Mouse (Mus musculus) ovary, postnatal 36 days (tissue): ENCODE measurements around the gene Slk.
A peak's percentile ranks its signal among the peaks of the same experiment; 100 is the strongest.
"Not testable (repeated sequence)": the region's sequence is repeated elsewhere in the genome, so short reads cannot be mapped to it uniquely, and the experiment has no call there.

Experiments
- DNase-seq: peaks from one replicate; pipeline ENCODE4 v3.0.0; 2022; ENCODE audit warnings: low spot score, mixed read lengths

Gene Slk

GRCm38 (mm10) chr19:47571981-47572380, 7.5 kb upstream of the Slk start:
- not testable (repeated sequence) for DNase-seq

DNA sequence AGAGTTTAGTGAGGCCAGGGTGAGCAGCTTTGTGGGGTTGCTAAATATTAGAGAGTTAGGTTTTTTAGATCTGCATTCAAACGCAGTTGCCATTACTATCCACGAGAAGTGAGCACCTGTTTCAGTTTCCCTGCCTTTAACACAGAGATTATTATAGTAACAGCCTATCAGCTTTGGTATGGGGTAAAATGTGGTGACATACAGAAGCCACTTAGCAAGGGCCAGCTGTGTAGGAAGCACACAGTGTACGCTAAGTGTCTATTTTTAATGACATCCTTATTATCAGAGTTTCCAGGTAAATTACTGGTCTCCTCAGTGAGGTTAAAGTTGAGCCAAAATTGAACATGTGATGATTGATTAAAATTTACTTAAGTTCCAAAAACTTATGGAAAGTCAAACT, 5.8 kb upstream of the Slk start:
- DNase-seq: no peak

GRCm38 (mm10) chr19:47578581-47579224, 775 bp upstream of the Slk start:
- no peak for DNase-seq

GRCm38 (mm10) chr19:47579788-47580631, 532 bp downstream of the Slk start:
- DNase-seq: peak; percentile 33

- no peak for DNase-seq
Measured at GRCm38 (mm10) chr19:47585772-47586171, 6.3 kb downstream of the Slk start.

DNA sequence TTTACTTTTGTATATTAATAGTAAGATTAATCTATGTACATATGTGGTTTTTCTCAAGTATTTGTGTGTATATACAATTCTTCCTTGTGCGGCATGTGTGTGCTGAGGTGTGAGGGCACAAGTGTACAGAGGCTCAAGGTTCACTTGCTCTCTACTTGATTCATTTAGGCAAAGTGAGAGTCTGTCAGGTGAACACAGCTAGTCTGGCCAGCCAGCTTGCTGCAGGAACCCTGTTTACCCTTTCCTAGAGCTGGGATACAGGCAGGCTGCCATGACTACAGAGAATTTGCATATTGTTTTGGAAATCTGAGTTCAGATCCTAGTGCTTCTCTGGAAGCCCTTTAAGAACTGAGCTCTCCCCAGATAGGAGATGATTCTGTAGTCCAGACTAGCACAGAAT, 7.5 kb downstream of the Slk start:
- no peak for DNase-seq

GRCm38 (mm10) chr19:47608513-47608912, 29.0 kb downstream of the Slk start:
- no peak for DNase-seq

GRCm38 (mm10) chr19:47613442-47613841, 34.0 kb downstream of the Slk start:
- no peak for DNase-seq

DNA sequence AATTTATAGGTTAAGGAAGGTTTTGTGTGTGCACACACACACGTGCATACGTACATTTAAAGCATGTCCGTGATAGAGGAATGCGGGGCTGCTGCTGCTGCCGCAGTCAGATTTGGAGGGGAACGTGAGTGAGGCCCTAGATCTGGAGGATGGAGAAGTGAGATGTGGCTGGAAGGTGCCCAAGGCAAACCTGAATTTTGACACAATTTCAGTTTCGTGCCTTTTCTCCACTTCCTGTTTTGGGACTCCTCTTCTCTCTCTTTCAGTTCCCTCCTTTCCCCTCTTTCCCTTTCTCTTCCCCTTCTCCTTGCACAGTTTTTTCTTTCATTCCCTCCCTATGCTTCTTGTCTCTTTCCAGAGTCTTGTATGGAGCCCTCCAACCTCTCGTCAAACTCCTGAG, 42.0 kb downstream of the Slk start:
- no peak for DNase-seq

- no peak for DNase-seq
Measured at GRCm38 (mm10) chr19:47624940-47625711, 45.6 kb downstream of the Slk start.

DNA sequence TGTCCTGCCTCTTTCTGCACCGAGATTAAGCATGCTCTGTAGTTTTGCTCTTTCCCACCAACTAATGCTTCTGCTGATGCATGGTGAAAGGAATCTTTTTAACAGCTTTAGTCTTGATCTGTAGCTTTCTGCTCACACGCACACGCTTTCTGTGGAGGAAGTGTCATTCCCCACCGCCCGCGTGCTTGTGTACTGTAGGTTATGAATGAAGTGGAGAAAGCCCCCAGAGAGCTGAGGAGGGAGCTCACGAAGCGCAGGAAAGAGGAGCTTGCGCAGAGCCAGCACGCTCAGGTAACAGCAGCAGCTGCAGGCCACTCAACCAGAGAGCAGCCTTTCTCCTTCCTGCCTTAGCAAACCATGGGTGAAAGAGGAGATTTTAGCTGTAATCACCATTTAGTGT, 48.0 kb downstream of the Slk start:
- DNase-seq: no peak

DNA sequence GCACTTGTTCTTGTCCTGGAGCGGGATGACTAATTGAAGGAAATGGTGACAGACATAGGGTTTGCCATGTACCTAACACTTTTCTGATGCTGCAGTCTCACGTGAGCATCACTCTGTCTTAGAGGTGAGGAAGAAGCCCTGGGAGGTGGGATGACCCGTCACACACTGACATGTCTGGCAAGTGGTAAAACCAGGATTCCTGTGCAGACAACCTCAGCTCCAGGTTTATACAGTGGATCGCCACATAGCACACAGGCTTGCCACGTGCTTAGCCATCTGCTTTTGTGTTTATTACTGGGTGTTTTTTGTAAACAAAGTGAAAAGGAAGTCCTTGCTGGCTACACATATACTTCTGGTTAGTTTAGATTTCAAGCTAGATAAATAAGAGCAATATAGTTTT, 49.6 kb downstream of the Slk start:
- no peak for DNase-seq

GRCm38 (mm10) chr19:47630381-47630780, 50.9 kb downstream of the Slk start:
- no peak for DNase-seq

DNA sequence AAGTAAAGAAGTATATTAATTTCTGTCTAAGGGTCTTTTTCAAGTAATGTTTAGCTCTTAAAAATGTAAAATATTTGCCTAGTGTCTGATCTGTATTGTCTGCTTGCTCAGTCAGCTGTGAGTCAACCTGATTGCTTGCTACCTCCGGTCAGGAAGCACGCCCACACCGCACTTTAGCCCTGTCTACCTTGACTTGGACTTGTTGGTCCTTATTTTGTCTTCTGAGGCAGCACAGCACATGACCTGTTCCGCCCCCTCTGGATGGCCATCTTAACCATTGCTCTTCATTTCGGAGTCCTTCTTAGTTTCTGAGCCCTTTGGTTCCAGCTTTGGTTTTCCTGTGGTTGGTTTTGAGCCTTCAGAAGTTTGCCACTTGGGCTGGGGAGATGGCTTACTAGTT, 52.3 kb downstream of the Slk start:
- DNase-seq: no peak

DNA sequence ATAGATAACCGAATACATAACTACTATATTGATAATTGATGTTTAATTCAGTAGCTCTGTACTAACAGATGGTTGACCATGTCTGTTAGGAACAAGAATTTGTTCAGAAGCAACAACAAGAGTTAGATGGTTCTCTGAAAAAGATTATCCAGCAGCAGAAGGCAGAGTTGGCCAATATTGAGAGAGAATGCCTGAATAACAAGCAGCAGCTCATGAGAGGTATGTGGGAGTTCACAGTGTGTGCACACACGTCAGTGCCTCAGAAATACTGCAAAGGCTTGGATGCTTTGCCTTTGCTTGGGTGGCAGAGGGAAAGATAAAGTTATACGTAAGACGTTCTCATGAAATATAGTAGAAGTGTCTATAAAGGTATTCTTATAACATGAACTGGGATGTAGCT, 55.9 kb downstream of the Slk start:
- DNase-seq: no peak

GRCm38 (mm10) chr19:47643910-47644309, 64.4 kb downstream of the Slk start:
- DNase-seq: no peak

DNA sequence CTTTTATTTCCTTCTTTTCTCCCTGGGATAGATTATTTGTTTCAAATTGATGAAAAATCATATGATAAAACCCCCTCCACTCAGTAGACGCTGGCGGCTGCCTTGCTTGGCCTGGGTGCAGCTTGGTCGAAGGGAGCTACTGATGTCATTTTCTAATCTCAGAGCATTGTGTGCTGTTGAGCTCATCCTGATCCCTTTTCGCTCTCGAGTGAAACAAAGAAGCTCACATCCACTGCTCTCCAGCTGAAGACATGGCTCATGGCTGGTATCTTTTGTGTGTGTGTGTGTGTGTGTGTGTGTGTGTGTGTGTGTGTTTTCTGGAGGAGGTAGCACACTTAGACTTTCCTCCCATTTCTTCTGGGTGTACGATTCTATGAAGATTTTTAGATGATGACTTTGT, 66.1 kb downstream of the Slk start:
- no peak for DNase-seq

- no peak for DNase-seq
Measured at GRCm38 (mm10) chr19:47646508-47647120, 67.1 kb downstream of the Slk start.

DNA sequence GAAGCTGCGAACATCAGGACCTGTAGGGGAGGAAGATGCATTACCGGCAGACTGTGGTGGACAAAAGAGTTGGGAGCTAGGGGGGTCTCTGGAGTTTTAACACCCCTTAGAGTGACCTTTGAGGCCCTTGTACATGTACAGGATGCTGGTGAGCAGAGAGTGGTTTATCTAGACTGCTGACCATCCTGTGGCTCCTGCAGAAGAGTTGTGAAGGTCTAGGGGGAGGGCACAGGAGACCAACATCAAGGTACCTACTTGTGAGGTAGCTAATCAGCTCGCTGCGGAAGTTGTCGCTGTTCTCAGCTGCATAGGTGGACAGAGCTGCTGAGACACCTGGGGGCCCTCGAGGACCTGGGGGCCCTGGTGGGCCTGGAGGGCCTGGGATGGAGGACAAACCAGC, 69.6 kb downstream of the Slk start:
- no peak for DNase-seq

DNA sequence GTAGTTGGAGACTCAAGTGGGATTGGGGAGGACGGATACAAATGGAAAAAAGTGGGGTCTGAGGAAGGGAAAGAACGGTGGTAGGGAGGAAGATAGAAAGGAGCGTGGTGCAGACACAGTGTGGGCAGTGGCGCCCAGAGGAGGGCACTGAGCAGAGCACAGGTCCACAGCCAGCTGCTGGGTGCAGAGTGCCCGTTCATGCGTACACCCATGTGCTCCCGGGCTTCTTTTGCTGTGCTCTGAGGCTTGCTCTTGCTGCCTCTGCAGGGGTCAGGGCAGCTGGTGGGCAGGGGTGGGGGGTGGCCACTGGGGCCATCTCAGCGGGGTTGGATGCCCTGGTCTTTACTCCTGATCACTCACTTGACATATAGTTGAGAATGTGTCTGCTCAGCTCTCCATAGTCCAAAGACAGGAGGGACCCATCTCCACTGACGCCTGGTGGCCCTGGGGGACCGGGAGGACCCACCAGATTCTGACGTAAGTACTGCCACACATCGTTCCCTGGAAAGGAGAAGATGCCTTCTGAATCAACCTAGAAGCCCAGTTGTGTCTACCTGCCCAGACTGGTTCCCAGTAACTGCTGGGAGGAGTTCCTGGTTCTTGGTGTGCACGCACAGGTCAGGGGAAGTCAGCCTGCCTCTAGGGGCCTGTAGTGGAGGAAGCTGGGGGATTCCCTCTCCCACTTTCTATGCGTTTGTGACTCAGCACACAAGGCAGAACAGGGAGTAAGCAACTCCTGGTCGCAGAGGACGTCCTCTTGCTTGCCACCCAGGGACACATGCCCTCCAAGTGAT, 71.1 kb downstream of the Slk start:
- DNase-seq: no peak

GRCm38 (mm10) chr19:47651160-47651480, 71.6 kb downstream of the Slk start:
- DNase-seq: no peak

DNA sequence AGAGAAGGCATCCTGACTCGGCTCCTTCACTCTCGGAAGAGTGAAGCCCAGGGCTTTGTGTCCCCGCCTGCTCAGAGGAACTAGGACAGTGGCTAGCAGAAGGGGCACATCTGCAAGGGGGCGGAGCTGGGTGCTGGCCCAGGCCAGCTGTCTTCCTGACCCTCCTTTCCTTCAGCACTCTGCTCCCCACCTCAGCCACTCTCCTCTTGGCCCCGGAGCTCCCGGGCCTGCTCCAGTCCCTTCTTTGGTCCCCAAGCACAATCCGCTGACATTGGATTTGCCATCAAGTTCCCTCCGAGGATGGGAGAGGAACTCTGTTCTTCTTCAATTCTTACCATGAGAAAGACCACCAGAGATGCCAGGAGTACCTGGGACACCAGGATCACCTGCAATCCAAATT, 72.8 kb downstream of the Slk start:
- DNase-seq: no peak
